Mouse (Mus musculus) stomach, postnatal 0 days (tissue): ENCODE data around the gene Card11.

Source experiments
- CTCF ChIP-seq: IDR thresholded peaks from 2 replicates; pipeline ENCODE4 v1.5.1; 2016; ENCODE audit warnings: antibody characterized with exemption, low read depth, mild to moderate bottlenecking, moderate library complexity
- EP300 ChIP-seq: optimal IDR thresholded peaks from 2 replicates; pipeline ENCODE3; 2016; ENCODE audit warnings: antibody characterized with exemption

- no peak for TF ChIP-seq CTCF
- no peak for TF ChIP-seq EP300
Measured at GRCm38 (mm10) chr5:141034301-141034700, 33.9 kb upstream of the Card11 start.
